Mouse (Mus musculus): ENCODE data around the gene Dkk1.

GRCm38 (mm10) chr19:30505497-30505896, 44.0 kb downstream of the Dkk1 start:
- no peak for TF ChIP-seq POLR2A (IDR thresholded peaks at IDR 0.05; ENCODE audit: extremely low read depth, insufficient read depth, low read length)
- no peak for TF ChIP-seq CTCF (IDR thresholded peaks at IDR 0.05; ENCODE audit: extremely low read depth, insufficient read depth, low read length)
